Comparison of ENCODE assay signal across 9 mouse cellular contexts in the genomic region with DNA sequence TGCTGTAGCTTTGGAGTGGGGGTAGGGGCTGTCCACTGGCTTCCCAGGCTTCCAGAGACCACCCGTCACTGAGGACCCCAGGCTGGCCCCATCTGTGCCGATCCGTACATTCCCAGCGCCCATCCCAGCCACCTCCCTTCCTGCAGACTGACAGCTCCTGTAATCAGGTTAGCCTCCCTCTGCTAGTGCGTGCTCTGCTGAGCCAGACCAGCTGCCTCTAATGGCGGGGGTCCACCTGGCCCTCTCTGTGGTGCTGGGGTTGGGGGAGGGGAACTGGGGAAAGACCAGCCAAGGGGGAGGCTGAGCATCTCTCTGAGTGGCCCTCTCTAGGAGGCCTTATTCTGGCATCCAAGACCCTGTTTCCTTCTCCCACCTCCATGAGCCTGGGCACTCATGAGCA. TPM values are rescaled to one million over a fixed set of nuclear protein-coding genes. Genes with fewer than 3 reads are reported as not detected.
DNase-seq lines count a peak whose midpoint lies in the region; ATAC-seq and TF ChIP-seq lines count a peak whose summit lies in the region.
"Had no signal": no experiment of that assay in that cellular context is flagged by ENCODE, and none has a peak within 500 bp of the region (broad histone marks: within the 10 kb centered on the region; RNA-seq: fewer than 3 reads in every experiment).

No protein-coding gene starts in this region.

- H3K9ac ChIP-seq in lung, embryonic 14.5 days = no peak overlapping the region
- no peak overlapping the region for H3K9ac ChIP-seq in limb, embryonic 12.5 days (replicated peaks)
- no peak overlapping the region for H3K9ac ChIP-seq in stomach, embryonic 16.5 days (ENCODE audit: low read length)

- H3K4me3 ChIP-seq in lung, embryonic 14.5 days (ENCODE audit: low read depth, low read length) = no peak overlapping the region
- H3K4me3 ChIP-seq in limb, embryonic 12.5 days (replicated peaks) = no peak overlapping the region
- H3K4me3 ChIP-seq in stomach, embryonic 16.5 days (replicated peaks; ENCODE audit: low read length) = no peak overlapping the region

- H3K4me1 ChIP-seq in lung, embryonic 14.5 days (ENCODE audit: insufficient read depth) = peaks cover 52% of the 10 kb centered on the region
- peaks cover 98% of the 10 kb centered on the region for H3K4me1 ChIP-seq in limb, embryonic 12.5 days (replicated peaks)
- H3K4me1 ChIP-seq in stomach, embryonic 16.5 days (ENCODE audit: control insufficient read depth, insufficient read depth, low read length) = peaks cover 86% of the 10 kb centered on the region

- H3K27me3 ChIP-seq in lung, embryonic 14.5 days (ENCODE audit: insufficient read depth, low read length) = no peaks in the 10 kb centered on the region
- no peaks in the 10 kb centered on the region for H3K27me3 ChIP-seq in limb, embryonic 12.5 days
- H3K27me3 ChIP-seq in stomach, embryonic 16.5 days (ENCODE audit: control insufficient read depth, insufficient read depth, low read length) = no peaks in the 10 kb centered on the region

- intact Hi-C loops in left cerebral cortex, postnatal 14 days (cut with DNase I) = no loop called here

- H3K36me3 ChIP-seq in lung, embryonic 14.5 days (ENCODE audit: insufficient read depth) = 0 out of 2 replicates have a peak, but pooled peaks cover 6% of the 10 kb centered on the region
- H3K36me3 ChIP-seq in limb, embryonic 12.5 days = peaks cover 66% of the 10 kb centered on the region
- H3K36me3 ChIP-seq in stomach, embryonic 16.5 days (ENCODE audit: control insufficient read depth, insufficient read depth, low read length) = no peaks in the 10 kb centered on the region; the same call in 1 of the 2 replicates

- WGBS in lung, embryonic 14.5 days = 32% methylated on average over 6 of the region's 6 CpGs
- 24% methylated on average over 6 of the region's 6 CpGs for WGBS in limb, embryonic 12.5 days
- 39% methylated on average over 6 of the region's 6 CpGs for WGBS in stomach, embryonic 16.5 days

- TF ChIP-seq CTCF in lung, embryonic 14.5 days (IDR thresholded peaks at IDR 0.05; ENCODE audit: low read depth) = no peak

- no peak overlapping the region for H3K4me2 ChIP-seq in lung, embryonic 14.5 days
- H3K4me2 ChIP-seq in limb, embryonic 12.5 days = no peak overlapping the region
- no peak overlapping the region for H3K4me2 ChIP-seq in stomach, embryonic 16.5 days (ENCODE audit: low read depth, low read length)

- no peak; the same call in 1 of the 2 replicates for ATAC-seq in lung, embryonic 14.5 days (ENCODE audit: insufficient read depth)
- no peak for ATAC-seq in limb, embryonic 12.5 days (ENCODE audit: insufficient number of reproducible peaks, insufficient read depth, low FRiP score, low TSS enrichment, low read depth)
- peak; percentile 30; the same call in 1 of the 2 replicates for ATAC-seq in stomach, embryonic 16.5 days (ENCODE audit: insufficient read depth, low FRiP score)

- no peaks in the 10 kb centered on the region for H3K9me3 ChIP-seq in lung, embryonic 14.5 days (ENCODE audit: low read depth, low read length)
- H3K9me3 ChIP-seq in limb, embryonic 12.5 days = no peaks in the 10 kb centered on the region
- no peaks in the 10 kb centered on the region for H3K9me3 ChIP-seq in stomach, embryonic 16.5 days (replicated peaks; ENCODE audit: control insufficient read depth, low read length)

- peak; percentile 86 to 89 for DNase-seq in cerebellum, postnatal 10 days
- no peak for DNase-seq in cerebellum, adult 9-10 months
- no peak for DNase-seq in lung, embryonic 14.5 days
- no peak for DNase-seq in lung, adult 18-20 months
- DNase-seq in embryo, embryonic 9.5 days (ENCODE audit: extremely low spot score) = no peak
- no peak for DNase-seq in left cerebral cortex, postnatal 14 days (ENCODE audit: low spot score in 2 of 2)
- DNase-seq: lung, adult 2 months had no signal

- H3K27ac ChIP-seq in lung, embryonic 14.5 days (ENCODE audit: low read depth) = peak overlapping the region; percentile 2; the same call in 1 of the 2 replicates
- H3K27ac ChIP-seq in limb, embryonic 12.5 days = 0 out of 2 replicates have a peak overlapping the region, but pooled peaks have one; percentile 47
- H3K27ac ChIP-seq in stomach, embryonic 16.5 days (ENCODE audit: low read length) = peak overlapping the region; percentile 37; the same call in 1 of the 2 replicates

RNA-seq across cellular contexts. Expression of a gene that starts 53.8 kb away (rescaled TPM):
- polyA plus RNA-seq in lung, embryonic 14.5 days (2014; fragmentation: Nextera tagmentation; extraction: Ambion mirVana) = 33.5 TPM in 2 replicates
- polyA plus RNA-seq in limb, embryonic 12.5 days (2016; fragmentation: Nextera tagmentation; extraction: Ambion mirVana) = 53.4 and 57.1 TPM in 2 replicates
- 24.0 and 26.3 TPM in 2 replicates for polyA plus RNA-seq in stomach, embryonic 16.5 days (2015; fragmentation: Nextera tagmentation; extraction: Ambion mirVana)
- total RNA-seq in left cerebral cortex, postnatal 14 days (2021) = 10 to 100 TPM; 86.2 to 98.9 TPM

Comparison
In these comparisons a context has a peak if more than half of its experiments do, and no peak if none do; other contexts are left out.
1. DNase-seq: peak in cerebellum, postnatal 10 days (2 of 2); none in cerebellum, adult 9-10 months (single experiment), lung, embryonic 14.5 days (single experiment), lung, adult 18-20 months (0 of 2), embryo, embryonic 9.5 days (single experiment) and left cerebral cortex, postnatal 14 days (0 of 2).
2. Peak in every context shown above with its lines, with median percentiles within 50 percentile points of each other: H3K27ac ChIP-seq.